Mouse (Mus musculus) left cerebral cortex, postnatal 14 days (tissue): ENCODE results near the gene 4921509C19Rik. TPM values are rescaled to one million over a fixed set of nuclear protein-coding genes. Genes with fewer than 3 reads are reported as not detected.
"Not testable (repeated sequence)": the region's sequence is repeated elsewhere in the genome, so short reads cannot be mapped to it uniquely, and the experiment has no call there.

Experiments used
- DNase-seq, 2 experiments: peaks; one replicate each; pipeline ENCODE4 v3.0.0; 2021 to 2022; ENCODE audit warnings: low spot score in 2 of 2, mixed read lengths in 1 of 2
- intact Hi-C: fragments of 180-260 bp; cut with DNase I; formaldehyde crosslinking; loops from one replicate; pipeline ENCODE4 v1.15.1; 2025
- long read RNA-seq, 2 experiments: library from polyadenylated mRNA; stranded (forward); transcript quantifications; one replicate each; pipeline ENCODE4 v2.0.0; 2021
- total RNA-seq, 2 experiments: library from RNA; stranded (reverse); gene quantifications; 2 replicates each; pipeline ENCODE4 v1.2.3; 2021

Gene 4921509C19Rik
- total RNA-seq = not detected
- long read RNA-seq, experiment 1 = 0 reads
- long read RNA-seq, experiment 2 = 0 reads

DNA sequence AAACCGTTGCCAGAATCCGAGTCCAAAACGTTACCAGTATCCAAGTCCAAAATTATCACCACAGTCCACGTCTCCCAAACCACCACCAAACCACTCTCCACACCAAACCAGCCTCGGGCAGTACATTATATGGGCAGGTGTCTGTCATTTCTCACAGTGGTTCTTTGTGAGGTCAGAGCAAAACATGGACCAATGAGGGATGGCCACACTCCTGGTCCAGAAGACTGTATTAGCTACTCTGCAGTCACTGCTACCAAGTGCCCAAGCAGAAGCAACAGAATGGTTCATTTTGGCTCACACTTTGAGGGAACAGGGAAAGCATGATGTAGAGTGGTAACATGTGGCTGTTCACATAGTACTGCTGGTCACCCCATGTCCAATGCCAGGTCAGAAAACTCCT lies at the start of gene 4921509C19Rik:
Gene 4921509C19Rik (minus strand): TSS at position 101 of the 400 bp plus-strand sequence.
- intact Hi-C loops, DNase-seq: not testable (repeated sequence)

DNA sequence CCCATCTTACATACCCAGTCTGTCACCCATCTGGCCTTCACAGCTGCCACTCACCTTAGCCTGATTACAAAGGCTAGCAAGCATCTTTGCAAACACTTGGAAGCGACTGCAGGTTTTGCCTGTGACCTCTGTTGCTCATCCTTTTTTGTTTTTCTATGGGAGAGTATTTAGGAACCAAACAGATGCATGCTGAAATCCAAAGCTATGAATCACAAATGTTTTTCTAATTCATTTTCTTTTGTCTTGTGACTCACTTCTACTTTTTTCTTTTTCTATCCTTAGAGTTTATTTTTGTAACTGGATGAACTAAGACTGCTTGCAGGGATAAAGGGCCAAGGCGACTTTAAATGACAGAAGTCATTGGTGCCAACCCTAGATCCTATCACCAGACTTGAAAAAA lies 49.6 kb upstream of the 4921509C19Rik start:
- no peak for DNase-seq
- intact Hi-C loops = no loop called here

DNA sequence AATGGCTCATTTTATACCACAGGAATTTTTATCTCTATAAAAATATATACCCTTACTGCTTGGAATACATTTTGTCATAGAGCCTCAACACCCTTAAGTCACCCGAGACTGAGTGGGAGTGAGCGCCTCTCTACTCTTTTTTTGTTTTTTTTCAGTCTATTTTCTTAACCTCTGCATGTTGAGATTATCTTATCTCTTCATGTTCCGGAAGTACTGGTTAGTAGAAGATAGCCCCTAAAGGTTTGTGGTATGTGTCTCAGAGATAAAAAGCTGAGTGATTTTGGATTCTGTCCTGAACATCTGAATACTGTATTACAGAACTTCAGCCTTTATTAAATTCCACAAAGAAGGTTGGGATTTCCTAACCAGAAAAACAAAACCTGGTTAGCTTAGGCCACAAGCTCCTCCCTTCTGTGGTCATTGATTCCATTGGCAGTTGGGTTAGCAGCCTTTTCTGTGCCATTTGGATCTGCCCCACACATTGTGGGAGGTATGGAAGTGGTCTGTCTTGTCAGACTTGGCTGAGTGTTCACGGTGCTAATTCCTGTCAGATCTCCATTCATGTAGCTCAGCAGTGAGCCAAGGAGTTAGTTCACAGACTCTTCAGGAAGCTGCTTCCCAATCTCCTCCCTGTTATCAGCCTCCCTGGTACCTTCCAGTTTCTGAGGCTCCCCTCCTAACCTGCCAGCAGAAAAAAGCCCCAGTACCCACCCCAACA lies 48.5 kb upstream of the 4921509C19Rik start:
- intact Hi-C loops = no loop called here
- no peak for DNase-seq

DNA sequence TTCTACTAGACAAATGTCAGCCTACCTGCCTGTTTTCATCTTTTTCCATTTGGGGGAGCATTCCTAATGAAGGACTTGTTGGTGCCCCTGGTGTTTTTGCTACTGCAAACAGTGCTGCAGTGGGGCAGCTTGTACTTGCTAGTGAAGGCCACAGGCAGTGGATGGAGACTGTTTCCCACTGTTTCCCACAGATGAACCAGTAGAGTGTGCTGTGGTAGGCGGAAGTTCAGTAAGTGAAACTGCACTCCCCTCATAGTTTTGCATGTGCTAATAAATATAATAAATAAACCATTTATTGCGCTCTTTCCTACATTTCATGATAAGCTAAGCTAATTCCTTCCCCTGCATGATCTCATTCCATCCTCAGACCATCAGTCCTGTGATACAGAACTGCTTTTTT lies 43.0 kb upstream of the 4921509C19Rik start:
- intact Hi-C loops = no loop called here
- DNase-seq = no peak

DNA sequence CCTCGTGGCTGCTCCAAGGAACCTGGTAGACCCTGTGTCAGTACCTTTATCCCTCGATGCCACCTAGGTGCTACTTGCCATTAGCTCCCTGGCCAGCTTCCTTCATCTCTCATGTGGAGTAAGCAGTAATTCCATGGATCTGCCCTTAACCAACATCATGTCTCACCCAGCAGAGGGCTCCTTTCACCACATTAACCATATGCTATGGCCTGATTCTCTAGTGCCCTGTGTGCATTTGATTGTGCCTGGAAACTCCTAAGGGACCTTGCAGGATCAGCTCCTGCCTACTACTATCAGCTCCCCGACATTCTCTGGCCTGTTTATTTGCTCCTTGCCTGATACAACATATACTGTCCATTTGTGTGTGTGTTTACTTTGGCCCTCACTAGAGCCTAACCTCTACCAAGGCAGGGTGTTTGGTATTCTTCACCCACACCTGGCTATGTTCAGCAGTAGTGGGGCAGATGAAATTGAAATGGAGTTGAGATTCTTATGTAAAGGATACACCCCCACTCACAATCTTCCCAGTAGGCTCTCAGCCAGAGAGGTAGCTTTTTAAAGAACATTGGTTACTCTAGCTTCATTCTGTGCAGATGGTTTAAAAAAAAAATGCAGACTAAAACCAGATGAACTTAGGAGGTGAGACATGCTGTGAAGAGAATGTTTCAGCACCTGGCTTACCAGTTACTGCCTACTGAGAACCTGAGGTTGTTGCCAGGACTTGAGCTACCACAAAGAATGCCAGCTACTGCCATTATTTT lies 37.8 kb upstream of the 4921509C19Rik start:
- DNase-seq = peak; percentile 46 to 74
- intact Hi-C loops = loop anchor here (5.0 kb wide), 1 partner anchor 174 kb away; no protein-coding TSS in a partner anchor

DNA sequence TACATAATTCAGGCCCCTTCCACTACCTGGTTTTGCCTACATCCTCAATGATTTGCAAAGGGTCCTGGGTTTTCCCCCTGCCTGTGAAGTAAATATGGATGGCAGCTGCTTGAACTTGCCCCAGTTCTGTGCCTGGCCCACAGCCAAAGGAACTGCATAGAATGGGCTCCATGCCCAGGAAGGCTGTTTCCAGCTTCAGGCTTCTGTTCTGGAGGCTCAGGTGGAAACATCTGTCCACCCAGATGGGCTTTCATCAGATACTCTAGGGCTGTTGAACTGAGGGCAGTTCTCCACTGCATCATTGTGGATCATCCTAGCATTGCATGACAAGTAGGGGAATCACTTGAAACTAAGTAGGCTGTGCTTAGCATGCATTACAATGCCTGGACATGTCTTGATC lies 36.2 kb upstream of the 4921509C19Rik start:
- peak; percentile 69 to 79 for DNase-seq
- intact Hi-C loops = loop anchor here (5.0 kb wide), 1 partner anchor 175 kb away; no protein-coding TSS in a partner anchor

DNA sequence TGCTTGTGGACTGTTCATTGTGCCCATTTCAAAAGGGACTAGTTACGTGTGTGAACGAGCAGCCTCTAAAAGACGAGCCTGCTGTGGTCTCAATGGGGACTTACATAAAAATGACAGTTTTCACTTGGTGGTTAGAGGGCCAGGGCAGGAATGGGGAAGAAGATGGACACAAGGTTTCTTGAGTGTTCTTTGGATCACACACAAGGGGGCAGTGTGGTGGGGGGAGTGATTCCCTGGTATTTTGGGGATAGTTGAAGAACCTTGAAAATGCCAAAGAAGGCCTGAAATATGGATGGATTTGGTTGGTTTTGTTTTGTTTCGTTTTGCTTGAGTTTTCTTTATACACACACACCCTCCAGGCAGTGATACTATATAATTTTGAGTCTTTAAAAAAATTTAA lies 28.3 kb upstream of the 4921509C19Rik start:
- intact Hi-C loops = no loop called here
- no peak for DNase-seq

DNA sequence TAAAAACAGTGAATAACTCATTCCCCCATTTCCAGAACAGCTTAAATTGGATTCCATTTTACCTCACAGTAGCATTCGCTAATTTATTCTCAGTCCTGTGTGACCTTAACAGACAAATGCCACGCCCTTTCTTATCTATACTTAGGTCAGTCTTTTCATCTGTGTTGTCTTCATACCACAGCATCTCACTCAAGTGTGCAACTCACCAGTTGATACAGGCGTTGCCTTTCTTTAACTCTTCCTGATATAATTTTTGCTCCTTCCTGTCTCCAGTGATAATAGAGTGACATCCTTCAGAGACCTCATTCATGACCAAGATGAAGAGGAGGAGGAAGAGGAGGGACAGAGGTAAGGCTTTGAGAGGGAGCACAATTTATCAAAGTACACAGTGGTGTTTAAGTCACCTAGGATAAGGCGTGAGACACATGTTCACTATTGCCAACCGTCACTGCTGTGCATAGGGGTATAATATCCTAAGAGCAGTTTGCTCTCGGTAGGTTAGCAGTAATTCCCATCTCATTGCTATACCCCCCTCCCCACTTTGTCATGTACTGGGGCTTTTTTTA lies 24.6 kb upstream of the 4921509C19Rik start:
- intact Hi-C loops = no loop called here
- DNase-seq = no peak

DNA sequence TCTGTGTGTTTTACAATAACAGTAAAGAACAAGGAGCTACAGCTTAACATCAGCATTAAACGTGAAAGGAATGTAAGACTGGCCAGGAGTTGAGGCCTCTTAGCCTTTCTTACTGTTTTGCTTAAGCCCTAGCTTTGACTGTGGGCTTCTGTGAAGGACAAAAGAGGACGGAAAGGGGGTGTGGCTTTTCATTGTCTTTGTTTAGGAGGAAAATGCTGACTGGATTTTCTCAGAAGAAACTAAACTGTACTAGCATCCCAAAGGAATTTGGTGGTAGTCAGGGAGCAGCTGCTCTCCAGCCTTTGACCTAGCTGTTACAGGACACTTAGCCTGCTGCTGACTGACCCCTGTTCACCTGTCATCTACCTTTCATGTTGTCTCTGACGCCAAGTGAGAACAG lies 22.4 kb upstream of the 4921509C19Rik start:
- intact Hi-C loops = no loop called here
- no peak for DNase-seq

DNA sequence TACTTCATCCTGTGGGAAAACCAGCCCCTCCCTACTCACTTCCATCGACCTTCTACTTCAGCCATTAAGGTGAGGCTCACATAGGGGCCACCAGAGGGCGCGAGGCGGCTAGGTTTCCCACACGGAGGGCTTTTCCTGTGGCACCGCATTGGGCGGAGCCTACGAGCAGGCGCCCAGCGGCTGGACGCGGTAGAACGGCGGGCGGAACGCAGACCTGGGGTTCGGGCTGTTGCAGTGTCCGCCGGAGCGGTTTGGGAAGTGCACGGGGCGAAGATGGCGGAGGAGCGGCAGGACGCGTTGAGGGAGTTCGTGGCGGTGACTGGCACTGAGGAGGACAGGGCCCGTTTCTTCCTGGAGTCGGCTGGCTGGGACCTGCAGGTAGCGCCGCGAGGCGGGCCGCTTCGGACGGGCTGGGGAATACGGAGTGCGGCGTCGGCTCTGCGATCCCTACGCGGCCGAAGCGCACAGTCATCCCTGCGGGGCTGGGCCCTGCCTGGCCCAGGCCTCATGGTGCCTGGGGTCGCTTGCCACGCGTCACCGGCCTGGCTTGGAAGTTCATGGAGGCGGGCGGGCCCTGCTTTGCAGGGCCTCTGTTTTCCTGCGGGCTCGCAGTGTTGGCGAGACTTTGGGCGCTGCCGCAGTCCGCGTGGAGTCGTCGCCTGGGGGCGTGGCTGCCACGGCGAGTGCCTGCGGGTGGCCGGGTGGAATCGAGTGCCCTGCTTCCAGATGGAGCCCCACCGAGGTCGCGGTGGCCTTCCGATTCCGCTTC lies 18.3 kb upstream of the 4921509C19Rik start, which contains the start of gene Nsfl1c:
Gene Nsfl1c (plus strand): TSS at position 148 of the 769 bp plus-strand sequence.
- intact Hi-C loops = loop anchor here (1.0 to 5.0 kb wide), 3 partner anchors 49 to 247 kb away; partner anchors contain the start of gene Fkbp1a

DNA sequence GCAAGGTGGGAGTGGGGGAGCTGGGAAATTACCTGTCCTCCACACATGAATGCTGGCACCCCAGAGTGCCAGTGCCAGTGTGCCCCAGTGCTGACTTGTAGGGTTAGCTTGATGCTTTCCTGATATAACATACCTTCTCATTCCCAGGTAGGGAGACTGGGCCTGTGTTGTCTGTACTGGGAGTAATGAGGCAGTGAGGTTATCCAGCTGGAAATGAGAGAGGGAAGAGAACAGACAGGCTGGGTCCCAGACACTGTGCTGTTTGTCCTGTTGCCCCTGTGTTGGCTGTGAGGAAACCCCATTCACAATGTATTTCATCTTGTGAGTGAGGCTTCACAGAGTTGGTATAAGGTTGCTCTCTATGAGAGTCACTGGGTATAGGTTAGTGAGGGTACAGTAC lies 10.5 kb upstream of the 4921509C19Rik start:
- intact Hi-C loops = no loop called here
- no peak for DNase-seq

More for the DNA sequence above, 18.3 kb upstream of the 4921509C19Rik start, which contains the start of gene Nsfl1c:
- peak; percentile 96 to 97 for DNase-seq

DNA sequence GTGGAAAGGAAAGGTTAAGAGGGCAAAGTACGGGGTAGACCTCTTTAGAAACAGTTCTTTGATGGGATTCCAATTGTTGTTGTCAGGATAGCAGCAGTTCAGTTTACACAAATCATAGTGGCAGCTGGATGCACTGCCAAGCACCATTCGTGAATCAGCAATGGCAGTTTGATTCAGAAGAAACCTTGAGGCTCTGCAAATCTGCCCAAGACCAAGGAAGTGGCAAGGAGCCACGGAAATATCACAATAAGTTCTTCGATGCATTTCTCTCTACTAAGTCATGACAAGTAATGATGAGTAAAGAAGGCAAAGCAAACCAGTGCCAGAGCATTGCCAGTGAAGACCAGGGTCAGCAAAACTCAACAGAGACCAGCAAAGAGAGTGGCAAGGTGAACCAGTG lies 41.0 kb downstream of the 4921509C19Rik start:
- DNase-seq, intact Hi-C loops: not testable (repeated sequence)

DNA sequence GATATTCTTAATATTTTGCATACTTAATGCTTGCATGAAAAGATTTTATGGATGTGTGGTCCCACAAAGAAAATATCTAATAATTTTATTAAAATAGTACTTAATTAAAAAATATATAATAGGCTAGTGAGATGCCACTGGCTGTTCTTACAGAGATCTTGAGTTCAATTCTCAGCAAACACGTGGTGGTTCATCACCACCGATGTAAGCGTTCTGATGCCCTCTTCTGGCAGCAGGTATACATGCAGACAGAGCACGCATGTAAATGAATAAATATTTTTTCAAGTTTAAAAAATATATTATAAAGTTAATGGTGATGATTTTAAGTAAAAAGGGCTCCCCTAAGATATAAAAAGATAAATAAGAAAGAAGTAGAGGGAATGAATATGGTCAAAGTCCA lies 41.8 kb downstream of the 4921509C19Rik start:
- intact Hi-C loops = not testable (repeated sequence)
- peak; percentile 1 to 6 for DNase-seq

Other genes with a start within 250 kb of the 4921509C19Rik start
- gene Nsfl1c, start 18.0 kb upstream of the 4921509C19Rik start, total RNA-seq = 100 to 1,000 TPM; 138 TPM
- gene Fkbp1a, start 66.3 kb upstream of the 4921509C19Rik start, total RNA-seq = 100 to 1,000 TPM; 619 to 633 TPM
- 1 to 10 TPM; 1.2 to 1.6 TPM for gene Sdcbp2, start 96.5 kb upstream of the 4921509C19Rik start, total RNA-seq
- 100 to 1,000 TPM; 230 to 236 TPM for gene Snph, start 156.4 kb upstream of the 4921509C19Rik start, total RNA-seq
- gene Rad21l, start 192.4 kb upstream of the 4921509C19Rik start, total RNA-seq = under 1 TPM; 0.35 to 0.47 TPM
- 1 to 10 TPM; 6.8 to 8.1 TPM for gene Tmem74b, start 225.9 kb upstream of the 4921509C19Rik start, total RNA-seq